Mouse (Mus musculus) lung, embryonic 14.5 days (tissue): ENCODE measurements around the gene Pcbp3. TPM values are rescaled to one million over a fixed set of nuclear protein-coding genes. Genes with fewer than 3 reads are reported as not detected.

Experiments
- ATAC-seq: fragments of 200-750 bp; cut with Nextera tagmentation; 2 replicates; pipeline ENCODE4 v1.8.0; 2017; ENCODE audit warnings: mild to moderate bottlenecking, moderate TSS enrichment, moderate library complexity; ENCODE audit not compliant: insufficient read depth
- DNase-seq: peaks from one replicate; pipeline ENCODE4 v3.0.0-alpha.2; 2015
- H3K27ac ChIP-seq: fragments of 300-500 bp; sonication (generic); 2 replicates; pipeline ENCODE4 v1.5.1; 2014; ENCODE audit warnings: low read depth, mild to moderate bottlenecking, moderate library complexity
- H3K27me3 ChIP-seq: fragments of 300-500 bp; sonication (generic); 2 replicates; pipeline ENCODE4 v1.6.1; 2014; ENCODE audit warnings: low read length, control low read depth; ENCODE audit not compliant: insufficient read depth
- H3K36me3 ChIP-seq: fragments of 300-500 bp; sonication (generic); 2 replicates; pipeline ENCODE4 v1.6.1; 2014; ENCODE audit warnings: control low read depth; ENCODE audit not compliant: insufficient read depth
- H3K4me1 ChIP-seq: fragments of 300-500 bp; sonication (generic); 2 replicates; pipeline ENCODE4 v1.6.1; 2014; ENCODE audit warnings: antibody characterized with exemption, control low read depth; ENCODE audit not compliant: insufficient read depth
- H3K4me2 ChIP-seq: fragments of 300-500 bp; sonication (generic); 2 replicates; pipeline ENCODE4 v1.6.1; 2014; ENCODE audit warnings: mild to moderate bottlenecking
- H3K4me3 ChIP-seq: fragments of 300-500 bp; sonication (generic); 2 replicates; pipeline ENCODE4 v1.5.1; 2014; ENCODE audit warnings: low read depth, low read length
- H3K9ac ChIP-seq: fragments of 300-500 bp; sonication (generic); 2 replicates; pipeline ENCODE4 v1.6.1; 2014
- H3K9me3 ChIP-seq: fragments of 300-500 bp; sonication (generic); 2 replicates; pipeline ENCODE4 v1.6.1; 2016; ENCODE audit warnings: low read depth, low read length, control low read depth
- CTCF ChIP-seq: IDR thresholded peaks from 2 replicates; pipeline ENCODE4 v1.5.1; 2016; ENCODE audit warnings: antibody characterized with exemption, low read depth
- WGBS: fragments of 180-500 bp; shearing (Covaris S2); extraction: QIAGEN DNeasy Blood & Tissue Kit; methylation state at CpG from one replicate; pipeline ENCODE4 v1.1.7; 2014; 5-methylcytosine and 5-hydroxymethylcytosine counted together
- polyA plus RNA-seq: library from polyadenylated mRNA; unstranded; fragments of >200 nt; fragmentation: Nextera tagmentation; extraction: Ambion mirVana; gene quantifications from 2 replicates; pipeline ENCODE4 v1.2.1, GENCODE M21; 2014

Gene Pcbp3
- polyA plus RNA-seq, 1 experiment from 2014 or later: 15.9 TPM

GRCm38 (mm10) chr10:76732391-76732790, 229.3 kb downstream of the Pcbp3 start:
- TF ChIP-seq CTCF: no peak
- no peak for ATAC-seq
- H3K4me2 ChIP-seq: peak overlapping the region; percentile 50
- H3K4me1 ChIP-seq: peaks cover 34% of the 10 kb centered on the region
- H3K27me3 ChIP-seq: no peaks in the 10 kb centered on the region
- H3K4me3 ChIP-seq: peak overlapping the region; percentile 10; the same call in 1 of the 2 replicates
- WGBS: 41% methylated on average over 6 of the region's 6 CpGs
- DNase-seq: no peak
- H3K27ac ChIP-seq: peak overlapping the region; percentile 96
- H3K36me3 ChIP-seq: no peaks in the 10 kb centered on the region
- no peaks in the 10 kb centered on the region for H3K9me3 ChIP-seq
- peak overlapping the region; percentile 6 for H3K9ac ChIP-seq

- no peak for TF ChIP-seq CTCF
- no peak for ATAC-seq
- Histone ChIP-seq H3K9me3 (no peaks in the 10 kb centered on the region), H3K9ac (peak overlapping the region; percentile 16; the same call in 1 of the 2 replicates), H3K27me3 (no peaks in the 10 kb centered on the region), H3K4me2 (no peak overlapping the region), H3K4me1 (peaks cover 41% of the 10 kb centered on the region), H3K4me3 (no peak overlapping the region), H3K36me3 (no peaks in the 10 kb centered on the region), H3K27ac (peak overlapping the region; percentile 96)
- WGBS: 47% methylated on average over 20 of the region's 20 CpGs
- DNase-seq: peak; percentile 40
Measured at GRCm38 (mm10) chr10:76731621-76732239, 230.0 kb downstream of the Pcbp3 start.

GRCm38 (mm10) chr10:76729631-76730620, 231.8 kb downstream of the Pcbp3 start:
- no peaks in the 10 kb centered on the region for H3K9me3 ChIP-seq
- 74% methylated on average over 19 of the region's 19 CpGs for WGBS
- H3K4me2 ChIP-seq: no peak overlapping the region
- TF ChIP-seq CTCF: no peak
- ATAC-seq: no peak
- DNase-seq: no peak
- no peaks in the 10 kb centered on the region for H3K36me3 ChIP-seq
- no peak overlapping the region for H3K9ac ChIP-seq
- peak overlapping the region; percentile 5; the same call in 1 of the 2 replicates for H3K27ac ChIP-seq
- no peak overlapping the region for H3K4me3 ChIP-seq
- no peaks in the 10 kb centered on the region for H3K27me3 ChIP-seq
- peaks cover 44% of the 10 kb centered on the region for H3K4me1 ChIP-seq

- Histone ChIP-seq H3K4me2 (no peak overlapping the region), H3K36me3 (peaks cover 3% of the 10 kb centered on the region; the same call in 1 of the 2 replicates), H3K4me3 (no peak overlapping the region), H3K9ac (no peak overlapping the region), H3K27me3 (no peaks in the 10 kb centered on the region), H3K4me1 (peaks cover 36% of the 10 kb centered on the region), H3K27ac (0 out of 2 replicates have a peak overlapping the region, but pooled peaks have one; percentile 24), H3K9me3 (no peaks in the 10 kb centered on the region)
- DNase-seq (peak; percentile 95), ATAC-seq (no peak)
- peak; percentile 86 for TF ChIP-seq CTCF
- 15% methylated on average over 11 of the region's 11 CpGs for WGBS
Measured at GRCm38 (mm10) chr10:76728369-76728768, 233.3 kb downstream of the Pcbp3 start.

DNA sequence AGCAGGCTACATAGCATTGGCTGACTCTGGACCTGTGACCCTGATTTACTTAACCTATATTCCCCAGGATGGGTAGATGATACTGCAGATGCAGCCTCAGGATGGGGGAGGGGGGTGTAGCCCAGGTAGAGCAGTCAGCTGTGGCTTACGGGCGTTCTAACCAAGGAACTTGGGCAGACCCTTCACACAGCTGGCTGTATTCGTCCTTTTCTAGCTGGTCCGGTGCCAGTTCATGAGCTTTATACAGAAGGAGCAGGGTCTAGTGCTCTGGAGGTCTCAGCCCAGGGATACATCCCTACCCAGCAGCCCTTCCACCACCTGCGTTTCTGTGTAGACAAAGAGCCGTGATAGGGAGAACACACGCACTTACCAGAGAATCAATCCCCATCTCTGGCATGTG, 234.4 kb downstream of the Pcbp3 start:
- ATAC-seq: no peak

DNA sequence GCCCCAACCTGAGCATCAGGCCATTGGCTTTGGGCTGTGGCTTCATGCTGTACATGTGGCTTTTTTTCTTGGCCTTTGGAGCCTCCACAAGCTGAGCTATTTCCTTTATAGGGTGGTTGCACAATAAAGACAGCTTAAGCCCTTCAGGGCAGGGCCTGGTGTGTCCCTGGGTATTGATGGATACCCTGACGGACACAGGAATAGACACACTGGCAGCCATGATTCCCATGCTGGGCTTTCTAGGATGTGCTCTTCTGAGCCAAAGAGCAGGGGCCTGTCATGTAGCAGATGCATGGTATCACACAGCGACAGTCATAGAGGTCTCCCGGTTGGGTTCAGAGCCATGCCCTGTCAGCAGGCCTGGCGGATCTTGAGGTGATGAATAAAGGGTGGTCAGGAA, 234.8 kb downstream of the Pcbp3 start:
- ATAC-seq (peak; percentile 4; the same call in 1 of the 2 replicates), DNase-seq (peak; percentile 24)
- peaks cover 24% of the 10 kb centered on the region for H3K4me1 ChIP-seq
- no peaks in the 10 kb centered on the region for H3K9me3 ChIP-seq
- H3K4me2 ChIP-seq: no peak overlapping the region
- 72% methylated on average over 4 of the region's 4 CpGs for WGBS
- no peak overlapping the region for H3K9ac ChIP-seq
- no peak for TF ChIP-seq CTCF
- H3K27ac ChIP-seq: peak overlapping the region; percentile 68; the same call in 1 of the 2 replicates
- no peak overlapping the region for H3K4me3 ChIP-seq
- H3K36me3 ChIP-seq: peaks cover 18% of the 10 kb centered on the region
- no peaks in the 10 kb centered on the region for H3K27me3 ChIP-seq

More for the DNA sequence above, 234.4 kb downstream of the Pcbp3 start:
- Histone ChIP-seq H3K9ac (no peak overlapping the region), H3K36me3 (peaks cover 14% of the 10 kb centered on the region), H3K4me2 (no peak overlapping the region), H3K4me3 (no peak overlapping the region), H3K4me1 (peaks cover 27% of the 10 kb centered on the region), H3K27me3 (no peaks in the 10 kb centered on the region), H3K9me3 (no peaks in the 10 kb centered on the region), H3K27ac (peak overlapping the region; percentile 15; the same call in 1 of the 2 replicates)
- TF ChIP-seq CTCF: no peak
- no peak for DNase-seq
- WGBS: 74% methylated on average over 7 of the region's 7 CpGs
